Mouse (Mus musculus): Measurements from ENCODE around the gene Zcchc17. TPM values are rescaled to one million over a fixed set of nuclear protein-coding genes. Genes with fewer than 3 reads are reported as not detected.

Gene Zcchc17
- polyA plus RNA-seq, 1 experiment from 2014 or later, result 48.7 TPM

- no peaks in the 10 kb centered on the region for H3K9me3 ChIP-seq (replicated peaks; ENCODE audit: control insufficient read depth, low read length)
- H3K4me3 ChIP-seq (ENCODE audit: low read length), result no peak overlapping the region
- 43% methylated on average over 3 of the region's 3 CpGs for WGBS
- H3K4me1 ChIP-seq (ENCODE audit: control insufficient read depth, insufficient read depth, low read length), result peaks cover 56% of the 10 kb centered on the region
- 0 out of 2 replicates have a peak, but pooled peaks cover 3% of the 10 kb centered on the region for H3K27me3 ChIP-seq (ENCODE audit: control insufficient read depth, insufficient read depth, low read length)
- peaks cover 29% of the 10 kb centered on the region for H3K36me3 ChIP-seq (ENCODE audit: control insufficient read depth, insufficient read depth)
- H3K9ac ChIP-seq (ENCODE audit: low read length), result no peak overlapping the region
- H3K4me2 ChIP-seq (ENCODE audit: low read depth, low read length), result peak overlapping the region; percentile 67; the same call in 1 of the 2 replicates
- H3K27ac ChIP-seq (ENCODE audit: low read length), result peak overlapping the region; percentile 72
- no peak for ATAC-seq (replicated peaks; ENCODE audit: extremely low read depth, insufficient read depth, low FRiP score)
Measured at GRCm38 (mm10) chr4:130312526-130312925, 47.2 kb downstream of the Zcchc17 start.

GRCm38 (mm10) chr4:130309254-130309653, 50.5 kb downstream of the Zcchc17 start:
- WGBS, result 28% methylated on average over 8 of the region's 8 CpGs
- peak overlapping the region; percentile 67 for H3K4me2 ChIP-seq (ENCODE audit: low read depth, low read length)
- peaks cover 17% of the 10 kb centered on the region for H3K36me3 ChIP-seq (ENCODE audit: control insufficient read depth, insufficient read depth)
- H3K4me3 ChIP-seq (ENCODE audit: low read length), result peak overlapping the region; percentile 80
- H3K27ac ChIP-seq (ENCODE audit: low read length), result peak overlapping the region; percentile 87
- H3K9ac ChIP-seq (ENCODE audit: low read length), result peak overlapping the region; percentile 92
- ATAC-seq (replicated peaks; ENCODE audit: extremely low read depth, insufficient read depth, low FRiP score), result no peak
- 0 out of 2 replicates have a peak, but pooled peaks cover 3% of the 10 kb centered on the region for H3K27me3 ChIP-seq (ENCODE audit: control insufficient read depth, insufficient read depth, low read length)
- H3K9me3 ChIP-seq (replicated peaks; ENCODE audit: control insufficient read depth, low read length), result no peaks in the 10 kb centered on the region
- peaks cover 40% of the 10 kb centered on the region for H3K4me1 ChIP-seq (ENCODE audit: control insufficient read depth, insufficient read depth, low read length)

DNA sequence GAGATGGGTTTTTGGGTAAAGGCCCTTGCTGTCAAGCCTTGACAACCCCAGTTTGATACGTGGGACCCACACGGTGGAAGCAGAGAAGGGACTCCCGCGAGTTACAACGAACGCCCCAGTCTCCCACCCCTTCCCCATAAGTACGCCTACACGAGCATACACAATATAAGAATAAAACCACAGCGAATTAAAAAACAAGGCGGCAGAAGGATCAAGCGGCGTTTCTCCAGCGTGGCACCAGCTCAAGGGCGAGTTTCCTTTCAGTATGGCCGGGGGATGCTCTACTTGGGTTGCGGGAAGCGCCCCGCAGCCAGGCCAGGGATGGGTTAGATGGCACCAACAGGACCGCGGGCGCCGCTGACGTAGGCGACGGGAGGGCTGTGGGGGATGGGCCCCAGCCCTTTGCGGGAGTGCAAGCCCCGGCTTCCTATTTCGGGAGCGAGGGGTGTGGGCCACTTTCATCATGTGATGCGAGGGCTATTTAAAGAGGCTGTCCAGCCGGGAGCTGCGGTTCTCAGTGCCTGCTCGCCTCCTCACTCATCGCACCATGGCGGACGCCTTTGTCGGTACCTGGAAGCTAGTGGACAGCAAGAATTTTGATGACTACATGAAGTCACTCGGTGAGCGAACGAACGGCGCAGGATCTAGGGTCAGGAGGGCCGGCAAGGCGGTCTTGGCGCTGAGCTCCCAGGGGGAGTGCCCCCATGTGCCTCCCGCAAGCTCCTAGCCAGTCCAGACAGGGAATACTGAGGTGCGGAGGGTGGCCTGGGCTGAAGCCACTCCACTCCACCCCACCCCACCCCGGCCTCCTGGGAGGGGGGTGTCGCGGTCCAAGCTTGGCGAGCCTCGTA, 51.3 kb downstream of the Zcchc17 start, which contains the start of the genes Fabp3 and Gm10570:
Fabp3 (plus strand) TSS at position 365 of the 851 bp plus-strand sequence.
Gm10570 (minus strand) TSS at position 444 of the 851 bp plus-strand sequence.
- H3K9ac ChIP-seq (ENCODE audit: low read length), result peak within 1 kb of the TSS; percentile 92
- peaks cover 34% of the 10 kb centered on the region for H3K4me1 ChIP-seq (ENCODE audit: control insufficient read depth, insufficient read depth, low read length)
- peak; percentile 83 for ATAC-seq (replicated peaks; ENCODE audit: extremely low read depth, insufficient read depth, low FRiP score)
- H3K9me3 ChIP-seq (replicated peaks; ENCODE audit: control insufficient read depth, low read length), result no peaks in the 10 kb centered on the region
- peak within 1 kb of the TSS; percentile 80 for H3K4me3 ChIP-seq (ENCODE audit: low read length)
- H3K4me2 ChIP-seq (ENCODE audit: low read depth, low read length), result peak within 1 kb of the TSS; percentile 67
- H3K27ac ChIP-seq (ENCODE audit: low read length), result peak within 1 kb of the TSS; percentile 87
- peaks cover 10% of the 10 kb centered on the region for H3K36me3 ChIP-seq (ENCODE audit: control insufficient read depth, insufficient read depth)
- 0 out of 2 replicates have a peak, but pooled peaks cover 3% of the 10 kb centered on the region for H3K27me3 ChIP-seq (ENCODE audit: control insufficient read depth, insufficient read depth, low read length)
- under 1% methylated on average over 52 of the region's 52 CpGs for WGBS

- peak overlapping the region; percentile 92 for H3K9ac ChIP-seq (ENCODE audit: low read length)
- H3K4me3 ChIP-seq (ENCODE audit: low read length), result peak overlapping the region; percentile 80
- under 1% methylated on average over 23 of the region's 23 CpGs for WGBS
- H3K27ac ChIP-seq (ENCODE audit: low read length), result peak overlapping the region; percentile 87
- 0 out of 2 replicates have a peak, but pooled peaks cover 3% of the 10 kb centered on the region for H3K27me3 ChIP-seq (ENCODE audit: control insufficient read depth, insufficient read depth, low read length)
- H3K9me3 ChIP-seq (replicated peaks; ENCODE audit: control insufficient read depth, low read length), result no peaks in the 10 kb centered on the region
- H3K4me2 ChIP-seq (ENCODE audit: low read depth, low read length), result peak overlapping the region; percentile 67
- peak; percentile 71 for ATAC-seq (replicated peaks; ENCODE audit: extremely low read depth, insufficient read depth, low FRiP score)
- peaks cover 6% of the 10 kb centered on the region; the same call in 1 of the 2 replicates for H3K36me3 ChIP-seq (ENCODE audit: control insufficient read depth, insufficient read depth)
- H3K4me1 ChIP-seq (ENCODE audit: control insufficient read depth, insufficient read depth, low read length), result peaks cover 30% of the 10 kb centered on the region
Measured at GRCm38 (mm10) chr4:130307851-130308230, 51.9 kb downstream of the Zcchc17 start.

- Histone ChIP-seq H3K4me1 (ENCODE audit: control insufficient read depth, insufficient read depth, low read length) (peaks cover 26% of the 10 kb centered on the region), H3K27me3 (ENCODE audit: control insufficient read depth, insufficient read depth, low read length) (0 out of 2 replicates have a peak, but pooled peaks cover 3% of the 10 kb centered on the region), H3K4me2 (ENCODE audit: low read depth, low read length) (peak overlapping the region; percentile 67), H3K4me3 (ENCODE audit: low read length) (peak overlapping the region; percentile 80; the same call in 1 of the 2 replicates), H3K27ac (ENCODE audit: low read length) (peak overlapping the region; percentile 87), H3K36me3 (ENCODE audit: control insufficient read depth, insufficient read depth) (peaks cover 3% of the 10 kb centered on the region; the same call in 1 of the 2 replicates), H3K9ac (ENCODE audit: low read length) (peak overlapping the region; percentile 30), H3K9me3 (replicated peaks; ENCODE audit: control insufficient read depth, low read length) (no peaks in the 10 kb centered on the region)
- ATAC-seq (replicated peaks; ENCODE audit: extremely low read depth, insufficient read depth, low FRiP score), result no peak
- 64% methylated on average over 10 of the region's 10 CpGs for WGBS
Measured at GRCm38 (mm10) chr4:130306796-130307630, 52.7 kb downstream of the Zcchc17 start.

DNA sequence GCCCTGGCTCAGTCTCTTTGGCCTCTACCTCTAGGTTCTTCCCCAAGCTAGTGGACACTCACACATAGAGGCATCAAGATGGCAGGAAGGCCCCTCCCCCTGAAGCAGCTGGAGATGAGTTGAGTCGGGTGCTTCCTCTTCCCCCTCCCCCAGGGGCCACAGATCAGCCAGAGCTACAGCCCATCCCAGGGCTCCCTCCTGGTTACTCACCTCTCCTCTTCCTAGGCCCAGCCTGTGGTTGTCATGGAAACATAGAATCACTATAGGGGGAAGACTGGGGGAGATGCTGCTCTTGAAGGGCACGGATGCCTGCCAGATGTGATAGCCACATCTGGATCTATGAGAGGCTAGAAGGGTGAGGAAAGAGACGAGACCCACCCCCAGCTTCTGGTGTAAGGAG, 55.0 kb downstream of the Zcchc17 start:
- WGBS, result 35% methylated on average over 3 of the region's 3 CpGs
- H3K4me2 ChIP-seq (ENCODE audit: low read depth, low read length), result no peak overlapping the region
- H3K4me1 ChIP-seq (ENCODE audit: control insufficient read depth, insufficient read depth, low read length), result peaks cover 20% of the 10 kb centered on the region
- no peak overlapping the region for H3K27ac ChIP-seq (ENCODE audit: low read length)
- no peak for ATAC-seq (replicated peaks; ENCODE audit: extremely low read depth, insufficient read depth, low FRiP score)
- H3K36me3 ChIP-seq (ENCODE audit: control insufficient read depth, insufficient read depth), result no peaks in the 10 kb centered on the region
- peaks cover 3% of the 10 kb centered on the region; the same call in 1 of the 2 replicates for H3K27me3 ChIP-seq (ENCODE audit: control insufficient read depth, insufficient read depth, low read length)
- H3K9me3 ChIP-seq (replicated peaks; ENCODE audit: control insufficient read depth, low read length), result no peaks in the 10 kb centered on the region
- no peak overlapping the region for H3K4me3 ChIP-seq (ENCODE audit: low read length)
- H3K9ac ChIP-seq (ENCODE audit: low read length), result no peak overlapping the region

- Histone ChIP-seq H3K27ac (ENCODE audit: low read length) (no peak overlapping the region), H3K4me3 (ENCODE audit: low read length) (no peak overlapping the region), H3K36me3 (ENCODE audit: control insufficient read depth, insufficient read depth) (no peaks in the 10 kb centered on the region), H3K9me3 (replicated peaks; ENCODE audit: control insufficient read depth, low read length) (no peaks in the 10 kb centered on the region), H3K4me1 (ENCODE audit: control insufficient read depth, insufficient read depth, low read length) (peaks cover 17% of the 10 kb centered on the region), H3K9ac (ENCODE audit: low read length) (no peak overlapping the region), H3K4me2 (ENCODE audit: low read depth, low read length) (no peak overlapping the region), H3K27me3 (ENCODE audit: control insufficient read depth, insufficient read depth, low read length) (no peaks in the 10 kb centered on the region; the same call in 1 of the 2 replicates)
- 51% methylated on average over 12 of the region's 12 CpGs for WGBS
- ATAC-seq (replicated peaks; ENCODE audit: extremely low read depth, insufficient read depth, low FRiP score), result no peak
Measured at GRCm38 (mm10) chr4:130302285-130302870, 57.4 kb downstream of the Zcchc17 start.

DNA sequence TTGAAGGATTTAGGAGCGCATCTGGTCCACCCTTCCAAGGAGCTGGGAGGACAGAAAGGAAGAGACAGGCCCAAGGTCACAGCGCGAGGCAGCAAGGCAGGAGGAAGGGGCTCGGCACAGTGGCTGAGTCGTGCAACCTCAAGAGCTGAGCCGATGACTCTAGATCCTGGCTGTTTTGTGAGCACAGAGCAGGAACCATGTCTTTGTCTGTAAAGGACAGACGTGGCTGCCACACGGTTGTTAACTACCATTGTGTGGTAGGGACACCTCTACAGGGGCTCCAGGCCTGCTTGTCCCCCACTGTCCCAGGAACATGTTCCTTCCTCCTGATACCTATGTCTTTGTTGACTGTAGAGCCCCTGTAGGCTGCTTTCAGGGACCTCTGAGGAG, 60.1 kb downstream of the Zcchc17 start:
- no peaks in the 10 kb centered on the region; the same call in 1 of the 2 replicates for H3K27me3 ChIP-seq (ENCODE audit: control insufficient read depth, insufficient read depth, low read length)
- no peaks in the 10 kb centered on the region for H3K36me3 ChIP-seq (ENCODE audit: control insufficient read depth, insufficient read depth)
- no peak for ATAC-seq (replicated peaks; ENCODE audit: extremely low read depth, insufficient read depth, low FRiP score)
- H3K9ac ChIP-seq (ENCODE audit: low read length), result no peak overlapping the region
- H3K4me3 ChIP-seq (ENCODE audit: low read length), result no peak overlapping the region
- no peak overlapping the region for H3K4me2 ChIP-seq (ENCODE audit: low read depth, low read length)
- H3K4me1 ChIP-seq (ENCODE audit: control insufficient read depth, insufficient read depth, low read length), result peaks cover 13% of the 10 kb centered on the region
- peak overlapping the region; percentile 49 for H3K27ac ChIP-seq (ENCODE audit: low read length)
- H3K9me3 ChIP-seq (replicated peaks; ENCODE audit: control insufficient read depth, low read length), result no peaks in the 10 kb centered on the region
- 56% methylated on average over 8 of the region's 8 CpGs for WGBS

Data from heart, embryonic 16.5 days (tissue).